Mouse (Mus musculus) neural tube, embryonic 15.5 days (tissue): ENCODE results near the gene Itpr2. TPM values are rescaled to one million over a fixed set of nuclear protein-coding genes. Genes with fewer than 3 reads are reported as not detected.

Experiments
- ATAC-seq: fragments of 200-750 bp; cut with Nextera tagmentation; 2 replicates; pipeline ENCODE4 v1.8.0; 2017; ENCODE audit warnings: mild to moderate bottlenecking, moderate TSS enrichment, moderate library complexity; ENCODE audit not compliant: low FRiP score
- H3K27ac ChIP-seq: fragments of 300-500 bp; sonication (generic); replicated peaks from 2 replicates; pipeline ENCODE4 v1.5.1; 2015; ENCODE audit warnings: mild to moderate bottlenecking, inconsistent platforms
- H3K27me3 ChIP-seq: fragments of 300-500 bp; sonication (generic); replicated peaks from 2 replicates; pipeline ENCODE4 v1.6.1; 2015; ENCODE audit warnings: inconsistent platforms
- H3K36me3 ChIP-seq: fragments of 300-500 bp; sonication (generic); 2 replicates; pipeline ENCODE4 v1.6.1; 2015; ENCODE audit warnings: inconsistent platforms
- H3K4me1 ChIP-seq: fragments of 300-500 bp; sonication (generic); 2 replicates; pipeline ENCODE4 v1.6.1; 2015; ENCODE audit warnings: inconsistent platforms
- H3K4me2 ChIP-seq: fragments of 300-500 bp; sonication (generic); 2 replicates; pipeline ENCODE4 v1.6.1; 2015; ENCODE audit warnings: inconsistent platforms, mild to moderate bottlenecking, moderate library complexity
- H3K4me3 ChIP-seq: fragments of 300-500 bp; sonication (generic); replicated peaks from 2 replicates; pipeline ENCODE4 v1.5.1; 2015; ENCODE audit warnings: mild to moderate bottlenecking, inconsistent platforms
- H3K9ac ChIP-seq: fragments of 300-500 bp; sonication (generic); replicated peaks from 2 replicates; pipeline ENCODE4 v1.6.1; 2015; ENCODE audit warnings: mild to moderate bottlenecking, inconsistent platforms
- H3K9me3 ChIP-seq: fragments of 300-500 bp; sonication (generic); replicated peaks from 2 replicates; pipeline ENCODE4 v1.6.1; 2016; ENCODE audit warnings: inconsistent platforms
- WGBS: fragments of 180-500 bp; shearing (Covaris S2); methylation state at CpG from one replicate; pipeline ENCODE4 v1.1.7; 2015; ENCODE audit warnings: mixed read lengths; 5-methylcytosine and 5-hydroxymethylcytosine counted together
- polyA plus RNA-seq: library from polyadenylated mRNA; unstranded; fragments of >200 nt; fragmentation: Nextera tagmentation; extraction: Ambion mirVana; gene quantifications from 2 replicates; pipeline ENCODE4 v1.2.1, GENCODE M21; 2015

The Itpr2 gene
- polyA plus RNA-seq, 1 experiment from 2014 or later, result 9.0 TPM

- ATAC-seq, result no peak
- Histone ChIP-seq H3K36me3 (no peaks in the 10 kb centered on the region), H3K4me1 (peaks cover 32% of the 10 kb centered on the region), H3K27ac (no peak overlapping the region), H3K9me3 (no peaks in the 10 kb centered on the region), H3K4me2 (no peak overlapping the region), H3K4me3 (no peak overlapping the region), H3K9ac (no peak overlapping the region), H3K27me3 (no peaks in the 10 kb centered on the region)
- 41% methylated on average over 4 of the region's 4 CpGs for WGBS
Observed at GRCm38 (mm10) chr6:146110425-146110824, 391.6 kb downstream of the Itpr2 start.

DNA sequence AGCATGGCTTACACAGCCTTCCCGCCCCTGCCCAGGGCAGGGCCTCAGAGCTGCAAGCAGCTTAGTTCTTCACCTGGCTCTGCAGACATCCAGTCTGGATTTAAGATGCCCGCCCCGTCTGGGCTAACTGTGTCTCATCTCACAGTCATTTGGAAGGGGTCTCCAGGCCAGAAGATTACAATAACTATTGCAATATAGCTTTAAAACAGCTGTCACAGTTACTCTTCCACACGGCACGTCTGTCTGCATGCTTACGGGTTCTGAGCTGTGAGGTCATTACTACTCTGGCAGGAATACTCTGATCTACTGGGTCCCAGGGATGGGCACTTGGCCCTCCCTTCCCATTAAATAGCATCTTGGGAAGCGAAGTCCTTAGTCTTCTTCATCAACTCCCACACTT lies 393.3 kb downstream of the Itpr2 start:
- no peak for ATAC-seq
- Histone ChIP-seq H3K27me3 (no peaks in the 10 kb centered on the region), H3K36me3 (no peaks in the 10 kb centered on the region), H3K9ac (no peak overlapping the region), H3K4me2 (no peak overlapping the region), H3K4me3 (no peak overlapping the region), H3K9me3 (no peaks in the 10 kb centered on the region), H3K4me1 (peaks cover 26% of the 10 kb centered on the region), H3K27ac (no peak overlapping the region)
- WGBS, result 78% methylated on average over 7 of the region's 7 CpGs

- WGBS, result 84% methylated on average over 4 of the region's 4 CpGs
- Histone ChIP-seq H3K4me3 (no peak overlapping the region), H3K4me1 (peaks cover 18% of the 10 kb centered on the region), H3K4me2 (no peak overlapping the region), H3K9me3 (no peaks in the 10 kb centered on the region), H3K27ac (no peak overlapping the region), H3K9ac (no peak overlapping the region), H3K36me3 (no peaks in the 10 kb centered on the region), H3K27me3 (no peaks in the 10 kb centered on the region)
- no peak for ATAC-seq
Observed at GRCm38 (mm10) chr6:146107117-146107832, 394.7 kb downstream of the Itpr2 start.

GRCm38 (mm10) chr6:146083056-146083961 lies 418.7 kb downstream of the Itpr2 start:
- Histone ChIP-seq H3K4me1 (peaks cover 7% of the 10 kb centered on the region; the same call in 1 of the 2 replicates), H3K27ac (no peak overlapping the region), H3K4me3 (no peak overlapping the region), H3K9me3 (no peaks in the 10 kb centered on the region; the same call in 1 of the 2 replicates), H3K36me3 (no peaks in the 10 kb centered on the region), H3K27me3 (no peaks in the 10 kb centered on the region), H3K4me2 (no peak overlapping the region), H3K9ac (no peak overlapping the region)
- ATAC-seq, result no peak
- 66% methylated on average over 15 of the region's 15 CpGs for WGBS

- Histone ChIP-seq H3K27ac (no peak overlapping the region), H3K27me3 (no peaks in the 10 kb centered on the region), H3K4me3 (no peak overlapping the region), H3K4me1 (peaks cover 7% of the 10 kb centered on the region; the same call in 1 of the 2 replicates), H3K9ac (no peak overlapping the region), H3K36me3 (no peaks in the 10 kb centered on the region), H3K9me3 (no peaks in the 10 kb centered on the region; the same call in 1 of the 2 replicates), H3K4me2 (no peak overlapping the region)
- WGBS, result 94% methylated on average over 9 of the region's 9 CpGs
- no peak for ATAC-seq
Observed at GRCm38 (mm10) chr6:146082476-146082875, 419.5 kb downstream of the Itpr2 start.

DNA sequence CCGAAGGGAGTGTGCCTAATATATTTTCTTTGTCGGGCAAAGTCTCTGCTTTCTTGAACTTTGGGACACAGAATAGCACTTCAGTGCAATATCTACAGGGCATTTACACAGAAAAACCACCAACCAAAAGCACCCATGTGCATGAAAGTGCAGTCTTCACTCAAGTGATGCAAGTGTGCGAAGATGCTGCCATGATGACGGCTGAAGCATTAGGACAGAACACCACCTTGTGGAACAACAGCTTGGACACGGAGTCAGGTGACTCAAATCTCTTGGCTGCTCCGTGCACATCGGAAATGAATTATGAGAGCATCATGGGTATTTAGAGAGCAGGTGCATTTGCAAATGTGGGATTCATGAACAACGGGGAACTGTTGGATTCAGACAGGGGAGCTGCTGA lies 420.4 kb downstream of the Itpr2 start:
- WGBS, result 85% methylated on average over 8 of the region's 8 CpGs
- no peak overlapping the region for H3K27ac ChIP-seq
- ATAC-seq, result no peak
- no peak overlapping the region for H3K4me3 ChIP-seq
- peaks cover 7% of the 10 kb centered on the region; the same call in 1 of the 2 replicates for H3K4me1 ChIP-seq
- H3K4me2 ChIP-seq, result no peak overlapping the region
- no peaks in the 10 kb centered on the region for H3K27me3 ChIP-seq
- H3K9ac ChIP-seq, result no peak overlapping the region
- H3K36me3 ChIP-seq, result no peaks in the 10 kb centered on the region
- H3K9me3 ChIP-seq, result no peaks in the 10 kb centered on the region; the same call in 1 of the 2 replicates

- Histone ChIP-seq H3K9me3 (no peaks in the 10 kb centered on the region), H3K9ac (no peak overlapping the region), H3K27me3 (no peaks in the 10 kb centered on the region), H3K36me3 (no peaks in the 10 kb centered on the region), H3K27ac (no peak overlapping the region), H3K4me1 (peaks cover 7% of the 10 kb centered on the region; the same call in 1 of the 2 replicates), H3K4me3 (no peak overlapping the region), H3K4me2 (no peak overlapping the region)
- WGBS, result 70% methylated on average over 18 of the region's 18 CpGs
- no peak for ATAC-seq
Observed at GRCm38 (mm10) chr6:146080546-146081512, 421.2 kb downstream of the Itpr2 start.

- no peak overlapping the region for H3K9ac ChIP-seq
- no peak overlapping the region for H3K27ac ChIP-seq
- peaks cover 7% of the 10 kb centered on the region; the same call in 1 of the 2 replicates for H3K4me1 ChIP-seq
- H3K4me2 ChIP-seq, result no peak overlapping the region
- H3K9me3 ChIP-seq, result no peaks in the 10 kb centered on the region
- H3K36me3 ChIP-seq, result no peaks in the 10 kb centered on the region
- 35% methylated on average over 3 of the region's 3 CpGs for WGBS
- H3K4me3 ChIP-seq, result no peak overlapping the region
- no peaks in the 10 kb centered on the region for H3K27me3 ChIP-seq
- ATAC-seq, result no peak
Observed at GRCm38 (mm10) chr6:146079734-146080443, 422.1 kb downstream of the Itpr2 start.

GRCm38 (mm10) chr6:146079261-146079660 lies 422.8 kb downstream of the Itpr2 start:
- H3K27ac ChIP-seq, result no peak overlapping the region
- peaks cover 7% of the 10 kb centered on the region; the same call in 1 of the 2 replicates for H3K4me1 ChIP-seq
- no peaks in the 10 kb centered on the region for H3K9me3 ChIP-seq
- no peak for ATAC-seq
- WGBS, result 52% methylated on average over 5 of the region's 5 CpGs
- H3K9ac ChIP-seq, result no peak overlapping the region
- no peak overlapping the region for H3K4me2 ChIP-seq
- no peaks in the 10 kb centered on the region for H3K27me3 ChIP-seq
- H3K36me3 ChIP-seq, result no peaks in the 10 kb centered on the region
- H3K4me3 ChIP-seq, result no peak overlapping the region

- 72% methylated on average over 15 of the region's 15 CpGs for WGBS
- H3K36me3 ChIP-seq, result no peaks in the 10 kb centered on the region
- no peaks in the 10 kb centered on the region for H3K27me3 ChIP-seq
- no peak overlapping the region for H3K4me3 ChIP-seq
- ATAC-seq, result no peak
- no peak overlapping the region for H3K9ac ChIP-seq
- H3K9me3 ChIP-seq, result no peaks in the 10 kb centered on the region
- peaks cover 7% of the 10 kb centered on the region; the same call in 1 of the 2 replicates for H3K4me1 ChIP-seq
- H3K4me2 ChIP-seq, result no peak overlapping the region
- H3K27ac ChIP-seq, result no peak overlapping the region
Observed at GRCm38 (mm10) chr6:146078136-146078535, 423.9 kb downstream of the Itpr2 start.
